Mouse (Mus musculus): ENCODE results near the gene H3f3a.

DNA sequence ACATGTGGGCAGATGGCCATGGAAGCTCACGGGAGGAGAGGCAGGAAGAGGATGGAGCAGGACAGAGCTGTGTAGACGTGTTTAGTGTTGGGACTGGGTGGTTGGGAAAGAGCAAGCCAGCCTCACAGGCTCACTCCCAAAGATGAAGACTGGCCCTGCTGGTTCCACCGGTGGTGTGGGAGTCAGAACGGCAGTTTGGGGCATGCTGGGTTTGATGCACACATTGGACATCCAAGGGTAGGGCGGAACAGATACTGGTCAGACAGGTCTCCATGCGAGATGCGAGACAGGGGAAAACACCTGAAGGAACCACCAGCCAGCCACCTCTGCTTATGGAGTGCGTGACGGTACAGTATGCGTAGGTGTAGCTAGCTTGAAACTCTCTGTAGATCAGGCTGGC lies 34.8 kb downstream of the H3f3a start:
- no peak for TF ChIP-seq CTCF (IDR thresholded peaks at IDR 0.05)
- TF ChIP-seq EP300 (IDR thresholded peaks at IDR 0.05) = no peak

All from lung, postnatal 0 days (tissue).